In genomic region chr2:103439710-103440109, GRCm38 (mm10) we compare ENCODE assay signal across 7 mouse cellular contexts. TPM values are rescaled to one million over a fixed set of nuclear protein-coding genes. Genes with fewer than 3 reads are reported as not detected.
DNase-seq lines count a peak whose midpoint lies in the region; ATAC-seq and TF ChIP-seq lines count a peak whose summit lies in the region.

No protein-coding gene starts in this region.

- H3K4me1 ChIP-seq in intestine, postnatal 0 days (replicated peaks; ENCODE audit: control insufficient read depth, insufficient read depth, low read length): no peaks in the 10 kb centered on the region
- 0 out of 2 replicates have a peak, but pooled peaks cover 3% of the 10 kb centered on the region for H3K4me1 ChIP-seq in midbrain, embryonic 12.5 days

- H3K9ac ChIP-seq in intestine, postnatal 0 days (ENCODE audit: low read depth, low read length): no peak overlapping the region
- H3K9ac ChIP-seq in midbrain, embryonic 12.5 days (replicated peaks): peak overlapping the region; percentile 37; the same call in 1 of the 2 replicates

- H3K36me3 ChIP-seq in intestine, postnatal 0 days (ENCODE audit: control insufficient read depth, insufficient read depth): no peaks in the 10 kb centered on the region
- H3K36me3 ChIP-seq in midbrain, embryonic 12.5 days: no peaks in the 10 kb centered on the region

- 0 out of 2 replicates have a peak, but pooled peaks have one; percentile 25 for ATAC-seq in intestine, postnatal 0 days
- peak; percentile 47; the same call in 1 of the 2 replicates for ATAC-seq in midbrain, embryonic 12.5 days (ENCODE audit: low FRiP score, low read depth)

- no peak overlapping the region for H3K27ac ChIP-seq in intestine, postnatal 0 days (ENCODE audit: low read depth, low read length)
- H3K27ac ChIP-seq in midbrain, embryonic 12.5 days (replicated peaks): no peak overlapping the region

- no peaks in the 10 kb centered on the region for H3K9me3 ChIP-seq in intestine, postnatal 0 days (ENCODE audit: control insufficient read depth)
- no peaks in the 10 kb centered on the region for H3K9me3 ChIP-seq in midbrain, embryonic 12.5 days

- peak overlapping the region; percentile 50 for H3K4me2 ChIP-seq in intestine, postnatal 0 days (replicated peaks; ENCODE audit: low read depth)
- H3K4me2 ChIP-seq in midbrain, embryonic 12.5 days (replicated peaks): peak overlapping the region; percentile 51

- peak; percentile 77 for DNase-seq in adrenal gland, adult 2 months
- peak; percentile 95 for DNase-seq in embryo, embryonic 10.5 days (ENCODE audit: low spot score)
- peak; percentile 51 to 83 for DNase-seq in gastrocnemius, postnatal 4 days (ENCODE audit: low spot score in 2 of 2)
- DNase-seq in left cerebral cortex, postnatal 4 days: peak; percentile 82
- peak; percentile 14 to 63 for DNase-seq in spleen, adult 18-20 months

- WGBS in intestine, postnatal 0 days: 10% methylated on average over 12 of the region's 12 CpGs
- WGBS in midbrain, embryonic 12.5 days: 6% methylated on average over 12 of the region's 12 CpGs

- peak; percentile 91 for TF ChIP-seq CTCF in intestine, postnatal 0 days (IDR thresholded peaks at IDR 0.05; ENCODE audit: low read depth)

- no peaks in the 10 kb centered on the region for H3K27me3 ChIP-seq in intestine, postnatal 0 days (replicated peaks; ENCODE audit: control insufficient read depth, insufficient read depth, low read length)
- H3K27me3 ChIP-seq in midbrain, embryonic 12.5 days: no peaks in the 10 kb centered on the region

- intact Hi-C loops in left cerebral cortex, postnatal 4 days (cut with DNase I): no loop called here

- no peak overlapping the region for H3K4me3 ChIP-seq in intestine, postnatal 0 days (ENCODE audit: low read depth, low read length)
- peak overlapping the region; percentile 29 for H3K4me3 ChIP-seq in midbrain, embryonic 12.5 days

RNA-seq across cellular contexts. Expression of gene Elf5, which starts 28.2 kb away (rescaled TPM):
- not detected for total RNA-seq in adrenal gland, adult 2 months (2021)
- polyA plus RNA-seq in adrenal gland, adult 2 months (2012; rRNA removed): not detected in 2 replicates
- not detected for total RNA-seq in gastrocnemius, postnatal 4 days (2021)
- polyA plus RNA-seq in intestine, postnatal 0 days (2015; fragmentation: Nextera tagmentation; extraction: Ambion mirVana): not detected in 2 replicates
- under 1 TPM; 0.24 to 0.50 TPM for total RNA-seq in left cerebral cortex, postnatal 4 days (2021)
- 0.10 TPM in 1 of 2 replicates, not detected in the other for polyA plus RNA-seq in midbrain, embryonic 12.5 days (2016; fragmentation: Nextera tagmentation; extraction: Ambion mirVana)

RNA-seq across cellular contexts. Expression of gene Cat, which starts 45.2 kb away (rescaled TPM):
- 100 to 1,000 TPM; 481 to 548 TPM for total RNA-seq in adrenal gland, adult 2 months (2021)
- 144 and 174 TPM in 2 replicates for polyA plus RNA-seq in adrenal gland, adult 2 months (2012; rRNA removed)
- 100 to 1,000 TPM; 102 to 103 TPM for total RNA-seq in gastrocnemius, postnatal 4 days (2021)
- polyA plus RNA-seq in intestine, postnatal 0 days (2015; fragmentation: Nextera tagmentation; extraction: Ambion mirVana): 173 and 179 TPM in 2 replicates
- total RNA-seq in left cerebral cortex, postnatal 4 days (2021): 10 to 100 TPM; 80.5 to 83.4 TPM
- polyA plus RNA-seq in midbrain, embryonic 12.5 days (2016; fragmentation: Nextera tagmentation; extraction: Ambion mirVana): 101 and 110 TPM in 2 replicates

Comparison
In these comparisons a context has a peak if more than half of its experiments do, and no peak if none do; other contexts are left out.
1. DNase-seq: peak in every context shown above with its lines; median percentile 95 in embryo, embryonic 10.5 days; 82 in left cerebral cortex, postnatal 4 days; 77 in adrenal gland, adult 2 months; 67 in gastrocnemius, postnatal 4 days; 38 in spleen, adult 18-20 months.
2. RNA of gene Cat, which starts 45.2 kb away (total RNA-seq): 481 to 548 TPM in adrenal gland, adult 2 months; 102 to 103 TPM in gastrocnemius, postnatal 4 days and 80.5 to 83.4 TPM in left cerebral cortex, postnatal 4 days; every median in the first group is over 4 times any median in the second.